Mouse (Mus musculus) mouse embryonic stem cell (cell line): ENCODE measurements around the gene Gfy.

Source experiments
- in situ Hi-C, 2 experiments: fragments of 300-500 bp; cut with MboI; formaldehyde crosslinking; loops; 1 replicate in 1 of 2; 3 replicates in 1 of 2; pipeline ENCODE4 v1.14.3; 2019 to 2020; ENCODE audit warnings: low sequenced_read_pairs in 2 of 2, low pct_unique_long_range_greater_than_20kb in 1 of 2, mixed read lengths in 1 of 2; ENCODE audit not compliant: unreplicated experiment in 1 of 2

Gene Gfy

DNA sequence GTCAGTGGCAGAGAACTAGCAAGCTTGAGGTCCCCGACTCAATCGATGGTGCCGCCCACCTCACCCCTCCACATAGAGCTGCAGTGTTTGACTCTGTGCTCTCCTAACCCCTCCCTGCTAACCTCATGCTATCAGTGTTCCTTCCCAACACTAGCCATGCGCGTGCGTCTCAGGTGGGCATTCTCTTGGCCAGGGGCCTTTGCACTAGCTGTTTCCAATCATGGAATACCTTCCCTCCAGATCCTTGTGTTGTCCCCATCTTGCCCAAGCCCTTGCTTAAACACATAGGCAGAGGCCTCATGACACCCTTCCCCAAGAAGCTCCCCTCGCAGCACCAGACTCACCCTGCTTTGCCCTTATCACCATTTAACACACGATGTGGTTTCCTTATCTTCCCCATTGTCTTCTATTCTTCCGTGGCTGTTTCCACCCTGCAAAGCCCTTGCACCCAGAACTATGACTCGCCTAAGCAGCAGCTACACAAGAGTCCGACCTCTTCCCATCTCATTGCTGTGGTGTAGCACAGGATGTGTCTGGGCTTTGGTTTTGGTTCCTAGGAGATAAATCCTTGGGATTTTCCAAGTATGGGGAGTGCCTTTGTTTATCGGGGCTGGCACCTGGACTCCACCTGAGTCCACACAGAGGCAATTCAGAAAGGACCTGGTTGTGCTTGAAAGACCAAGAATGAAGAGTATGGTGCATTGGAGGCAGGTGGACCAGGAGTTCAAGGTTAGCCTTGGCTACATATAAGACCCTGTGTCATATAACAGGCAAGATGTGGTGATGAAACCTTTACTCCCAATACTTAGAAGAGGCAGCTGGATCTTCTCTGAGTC, 42.0 kb downstream of the Gfy start:
- in situ Hi-C loops: no loop called here

GRCm38 (mm10) chr7:45135993-45136567, 43.3 kb downstream of the Gfy start, which contains the start of the genes Gm45713 and Flt3l:
Gene Gm45713, minus strand, starts transcription at chr7:45136231.
Gene Flt3l, minus strand, starts transcription at chr7:45136432.
- in situ Hi-C loops: no loop called here

DNA sequence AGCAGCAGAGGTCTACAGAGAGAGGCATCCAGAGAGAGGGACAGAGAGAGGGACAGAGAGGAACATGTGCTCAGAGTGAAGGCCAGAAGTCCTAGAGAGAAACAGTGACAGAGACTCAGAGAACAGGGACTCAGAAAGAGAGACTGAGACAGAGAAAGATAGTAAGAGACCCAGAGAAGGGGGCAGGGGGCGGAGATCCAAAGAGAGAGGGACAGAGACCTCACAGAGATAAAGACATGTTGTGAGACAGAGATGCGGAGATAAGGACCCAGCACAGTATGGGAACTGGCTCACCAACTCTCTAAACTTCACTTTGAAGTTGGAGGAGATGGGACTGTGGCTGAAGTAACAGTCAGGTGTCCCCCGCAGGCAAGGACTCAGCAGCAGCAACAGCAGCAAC, 44.0 kb downstream of the Gfy start:
- in situ Hi-C loops: no loop called here

- in situ Hi-C loops: no loop called here
These were observed 44.8 kb downstream of the Gfy start for GRCm38 (mm10) chr7:45134544-45135026.

DNA sequence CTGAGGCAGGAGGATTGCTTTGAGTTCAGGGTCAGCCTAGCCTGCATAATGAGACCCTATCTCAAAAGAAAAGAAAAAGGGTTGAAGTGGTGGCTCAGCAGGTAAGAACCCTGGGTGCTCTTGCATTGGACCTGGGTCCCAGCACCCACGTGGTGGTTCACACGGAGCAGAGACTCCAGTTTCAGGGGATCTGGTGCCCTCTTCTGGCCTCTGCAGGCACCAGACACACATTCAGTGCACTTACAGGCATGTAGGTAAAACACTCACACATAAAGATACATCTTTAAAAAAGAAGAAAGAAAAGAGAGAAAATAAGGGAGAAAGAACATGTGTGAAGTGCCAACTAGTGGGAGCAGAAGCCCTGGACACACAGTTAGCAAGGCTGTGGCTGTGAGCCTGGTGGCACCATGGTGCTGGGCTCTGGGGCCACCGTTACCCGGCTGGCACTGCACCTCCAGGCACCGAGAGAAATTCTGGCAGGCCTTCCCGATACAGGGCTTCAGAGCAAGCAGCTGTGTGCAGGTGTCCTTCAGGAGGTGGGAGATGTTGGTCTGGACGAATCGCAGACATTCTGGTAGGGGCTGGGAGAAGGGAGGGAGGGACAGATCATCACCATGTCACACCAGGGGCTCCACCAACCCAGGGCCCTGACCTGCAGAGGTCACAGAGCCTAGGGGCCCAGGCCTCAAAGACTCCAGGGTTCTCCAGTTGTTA, 45.8 kb downstream of the Gfy start:
- in situ Hi-C loops: no loop called here

DNA sequence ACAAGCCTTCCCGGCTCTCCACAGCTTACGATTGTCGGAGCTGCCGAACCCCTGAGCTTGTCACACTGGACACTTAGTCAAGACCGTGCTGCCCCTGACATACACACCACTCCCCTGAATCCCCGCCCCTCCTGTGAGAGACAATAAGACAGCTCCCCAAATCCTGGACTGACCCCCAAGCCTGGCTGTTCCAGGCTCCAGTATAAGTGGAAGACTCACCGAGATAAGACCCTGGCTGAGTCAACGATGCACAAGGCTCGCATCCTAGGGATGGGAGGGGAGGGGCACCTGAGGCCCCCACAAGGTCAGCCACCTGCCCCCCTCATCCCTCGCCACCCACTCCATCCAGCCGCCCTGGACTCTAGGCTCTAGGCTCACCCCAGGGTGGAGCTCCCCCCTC, 47.5 kb downstream of the Gfy start:
- in situ Hi-C loops: no loop called here

GRCm38 (mm10) chr7:45129776-45130512, 49.4 kb downstream of the Gfy start:
- in situ Hi-C loops: no loop called here

GRCm38 (mm10) chr7:45129318-45129717, 50.1 kb downstream of the Gfy start:
- in situ Hi-C loops: no loop called here

- in situ Hi-C loops: no loop called here
These were observed 50.6 kb downstream of the Gfy start, which contains the start of gene Rpl13a for GRCm38 (mm10) chr7:45128624-45129246. Gene Rpl13a, minus strand, starts transcription at chr7:45128761.

- in situ Hi-C loops: no loop called here
These were observed 51.6 kb downstream of the Gfy start for GRCm38 (mm10) chr7:45127700-45128224.

DNA sequence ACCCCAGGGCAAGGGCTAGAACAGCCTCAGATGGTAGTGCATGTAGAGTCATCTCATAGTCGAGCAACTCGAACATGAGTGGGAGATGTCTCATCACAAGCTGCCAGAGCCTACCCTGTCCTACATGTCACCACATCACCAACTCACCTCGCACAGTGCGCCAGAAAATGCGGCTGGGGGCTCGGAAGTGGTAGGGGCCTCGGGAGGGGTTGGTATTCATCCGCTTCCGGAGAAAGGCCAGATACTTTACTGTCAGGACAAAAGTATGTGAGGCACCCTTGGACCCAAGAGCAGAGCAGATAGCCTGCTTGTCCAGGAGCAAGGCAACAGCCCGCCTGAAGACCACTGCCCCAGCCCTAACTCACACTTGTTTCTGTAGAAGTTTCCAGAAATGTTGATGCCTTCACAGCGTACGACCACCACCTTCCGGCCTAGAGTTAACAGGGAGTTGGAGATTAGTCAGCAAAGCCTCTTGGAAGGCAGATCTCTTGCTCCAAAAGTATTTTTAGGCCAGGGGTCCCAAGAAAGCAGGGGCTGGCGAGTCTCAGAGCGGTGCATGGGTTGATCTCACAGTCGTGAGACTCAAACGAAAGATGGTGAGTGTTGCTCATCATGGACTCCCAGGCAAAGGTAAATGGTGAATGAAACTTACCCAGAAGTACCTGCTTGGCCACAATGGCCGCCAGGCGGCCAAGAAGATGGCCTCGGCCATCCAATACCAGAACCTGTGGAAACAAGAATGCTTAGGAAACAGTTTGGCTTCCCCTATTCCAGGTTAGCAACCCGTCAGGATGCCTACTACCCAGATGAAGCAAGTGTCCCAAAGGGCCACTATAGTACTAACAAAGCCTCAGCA, 52.3 kb downstream of the Gfy start:
- in situ Hi-C loops: no loop called here
